8 mouse cellular contexts compared by ENCODE assay signal in genomic region chr16:95702562-95703545, GRCm38 (mm10). TPM values are rescaled to one million over a fixed set of nuclear protein-coding genes. Genes with fewer than 3 reads are reported as not detected.
DNase-seq lines count a peak whose midpoint lies in the region; ATAC-seq and TF ChIP-seq lines count a peak whose summit lies in the region.

No protein-coding gene starts in this region.

- peaks cover 7% of the 10 kb centered on the region for H3K36me3 ChIP-seq in erythroblast, embryonic 14.5 days (ENCODE audit: control insufficient read depth)
- no peaks in the 10 kb centered on the region for H3K36me3 ChIP-seq in forebrain, embryonic 14.5 days (ENCODE audit: control insufficient read depth, insufficient read depth, low read length)
- H3K36me3 ChIP-seq in kidney, embryonic 14.5 days (ENCODE audit: control insufficient read depth, insufficient read depth, low read length): peaks cover 15% of the 10 kb centered on the region; the same call in 1 of the 2 replicates
- H3K36me3 ChIP-seq in midbrain, embryonic 10.5 days: peaks cover 9% of the 10 kb centered on the region

- H3K9ac ChIP-seq in forebrain, embryonic 14.5 days (ENCODE audit: low read length): peak overlapping the region; percentile 90
- peak overlapping the region; percentile 91 for H3K9ac ChIP-seq in kidney, embryonic 14.5 days (ENCODE audit: low read depth, low read length)

- no peak for ATAC-seq in erythroblast, adult 5-6 weeks (replicated peaks; ENCODE audit: low FRiP score, poor library complexity, severe bottlenecking)
- peak; percentile 80 for ATAC-seq in forebrain, embryonic 14.5 days
- ATAC-seq in kidney, embryonic 14.5 days (ENCODE audit: low FRiP score, low TSS enrichment): peak; percentile 76

- WGBS in forebrain, embryonic 14.5 days: 1% methylated on average over 61 of the region's 62 CpGs
- under 1% methylated on average over 61 of the region's 62 CpGs for WGBS in kidney, embryonic 14.5 days
- WGBS in midbrain, embryonic 10.5 days: 2% methylated on average over 62 of the region's 62 CpGs

- H3K4me1 ChIP-seq in erythroblast, embryonic 14.5 days (ENCODE audit: control insufficient read depth): peaks cover 20% of the 10 kb centered on the region
- no peaks in the 10 kb centered on the region for H3K4me1 ChIP-seq in forebrain, embryonic 14.5 days (ENCODE audit: control insufficient read depth, insufficient read depth, low read length)
- H3K4me1 ChIP-seq in kidney, embryonic 14.5 days (ENCODE audit: control insufficient read depth, insufficient read depth, low read length): peaks cover 15% of the 10 kb centered on the region
- H3K4me1 ChIP-seq in midbrain, embryonic 10.5 days: peaks cover 26% of the 10 kb centered on the region

- TF ChIP-seq POLR2A in brain, embryonic 14.5 days (IDR thresholded peaks at IDR 0.05; ENCODE audit: borderline replicate concordance, extremely low read depth, insufficient read depth, insufficient read length, poor library complexity, severe bottlenecking): no peak

- TF ChIP-seq CTCF in brain, embryonic 14.5 days (IDR thresholded peaks at IDR 0.05; ENCODE audit: borderline replicate concordance, extremely low read depth, insufficient read depth, insufficient read length): no peak

- peak overlapping the region; percentile 76 for H3K4me3 ChIP-seq in erythroblast, embryonic 14.5 days (replicated peaks)
- H3K4me3 ChIP-seq in forebrain, embryonic 14.5 days (ENCODE audit: low read depth, low read length): peak overlapping the region; percentile 76
- H3K4me3 ChIP-seq in kidney, embryonic 14.5 days (ENCODE audit: low read length): peak overlapping the region; percentile 96
- peak overlapping the region; percentile 76 for H3K4me3 ChIP-seq in midbrain, embryonic 10.5 days

- peak overlapping the region; percentile 72; the same call in 1 of the 2 replicates for H3K27ac ChIP-seq in forebrain, embryonic 14.5 days (ENCODE audit: low read depth, low read length)
- peak overlapping the region; percentile 94 for H3K27ac ChIP-seq in kidney, embryonic 14.5 days (ENCODE audit: low read depth, low read length)
- H3K27ac ChIP-seq in midbrain, embryonic 10.5 days (replicated peaks): peak overlapping the region; percentile 89

- peaks cover 3% of the 10 kb centered on the region; the same call in 1 of the 2 replicates for H3K27me3 ChIP-seq in erythroblast, embryonic 14.5 days (ENCODE audit: control insufficient read depth)
- peaks cover 3% of the 10 kb centered on the region; the same call in 1 of the 2 replicates for H3K27me3 ChIP-seq in forebrain, embryonic 14.5 days (replicated peaks; ENCODE audit: control insufficient read depth, insufficient read depth, low read length)
- H3K27me3 ChIP-seq in kidney, embryonic 14.5 days (ENCODE audit: control insufficient read depth, insufficient read depth, low read length): no peaks in the 10 kb centered on the region
- no peaks in the 10 kb centered on the region for H3K27me3 ChIP-seq in midbrain, embryonic 10.5 days (ENCODE audit: low read depth, poor library complexity, severe bottlenecking)

- DNase-seq in 416B (ENCODE audit: low read depth): peak; percentile 55
- DNase-seq in brain, embryonic 14.5 days (ENCODE audit: low read depth): peak; percentile 58
- DNase-seq in forebrain, embryonic 14.5 days (ENCODE audit: low spot score): peak; percentile 44
- no peak for DNase-seq in midbrain, embryonic 10.5 days (ENCODE audit: low spot score)
- peak; percentile 53 for DNase-seq in thymus, postnatal 4 days

- no peaks in the 10 kb centered on the region for H3K9me3 ChIP-seq in erythroblast, embryonic 14.5 days (ENCODE audit: control insufficient read depth, low read length)
- H3K9me3 ChIP-seq in forebrain, embryonic 14.5 days (replicated peaks; ENCODE audit: control insufficient read depth, low read length): no peaks in the 10 kb centered on the region
- H3K9me3 ChIP-seq in kidney, embryonic 14.5 days (ENCODE audit: control insufficient read depth, low read length): no peaks in the 10 kb centered on the region
- no peaks in the 10 kb centered on the region for H3K9me3 ChIP-seq in midbrain, embryonic 10.5 days (replicated peaks)

- H3K4me2 ChIP-seq in forebrain, embryonic 14.5 days (ENCODE audit: low read length): peak overlapping the region; percentile 90
- H3K4me2 ChIP-seq in kidney, embryonic 14.5 days (replicated peaks; ENCODE audit: low read depth, low read length): peak overlapping the region; percentile 70

RNA-seq across cellular contexts. Expression of gene Ets2, which starts 1.0 kb away (rescaled TPM):
- 0.19 and 0.30 TPM in 2 replicates for polyA plus RNA-seq in erythroblast, embryonic 14.5 days (2012)
- total RNA-seq in erythroblast, adult 5-6 weeks (2015; ENCODE audit: low replicate concordance): 2.1 and 4.6 TPM in 2 replicates
- total RNA-seq in erythroblast, adult 5-6 weeks (2017; ENCODE audit: low replicate concordance): 2.6 and 5.9 TPM in 2 replicates
- polyA plus RNA-seq in brain, embryonic 14.5 days (2012; rRNA removed): 12.7 and 18.3 TPM in 2 replicates
- 10.2 and 12.2 TPM in 2 replicates for polyA plus RNA-seq in forebrain, embryonic 14.5 days (2014; fragmentation: Nextera tagmentation; extraction: Ambion mirVana)
- polyA plus RNA-seq in kidney, embryonic 14.5 days (2014; fragmentation: Nextera tagmentation; extraction: Ambion mirVana): 30.3 and 46.5 TPM in 2 replicates
- polyA plus RNA-seq in midbrain, embryonic 10.5 days (2016; fragmentation: Nextera tagmentation; extraction: Ambion mirVana): 16.2 and 16.8 TPM in 2 replicates
